Mouse (Mus musculus) stomach, embryonic 15.5 days (tissue): ENCODE data around the gene Lpcat4. TPM values are rescaled to one million over a fixed set of nuclear protein-coding genes. Genes with fewer than 3 reads are reported as not detected.

Experiments used
- ATAC-seq: fragments of 200-750 bp; cut with Nextera tagmentation; 2 replicates; pipeline ENCODE4 v1.8.0; 2017; ENCODE audit warnings: low read depth, moderate number of reproducible peaks, moderate TSS enrichment; ENCODE audit not compliant: insufficient read depth, low FRiP score
- H3K27ac ChIP-seq: fragments of 300-500 bp; sonication (generic); 2 replicates; pipeline ENCODE4 v1.5.1; 2015; ENCODE audit warnings: mild to moderate bottlenecking, inconsistent platforms
- H3K27me3 ChIP-seq: fragments of 300-500 bp; sonication (generic); replicated peaks from 2 replicates; pipeline ENCODE4 v1.6.1; 2015; ENCODE audit warnings: inconsistent platforms
- H3K36me3 ChIP-seq: fragments of 300-500 bp; sonication (generic); 2 replicates; pipeline ENCODE4 v1.6.1; 2015; ENCODE audit warnings: inconsistent platforms
- H3K4me1 ChIP-seq: fragments of 300-500 bp; sonication (generic); 2 replicates; pipeline ENCODE4 v1.6.1; 2015; ENCODE audit warnings: inconsistent platforms
- H3K4me2 ChIP-seq: fragments of 300-500 bp; sonication (generic); 2 replicates; pipeline ENCODE4 v1.6.1; 2015; ENCODE audit warnings: mild to moderate bottlenecking, inconsistent platforms
- H3K4me3 ChIP-seq: fragments of 300-500 bp; sonication (generic); replicated peaks from 2 replicates; pipeline ENCODE4 v1.5.1; 2015; ENCODE audit warnings: inconsistent platforms
- H3K9ac ChIP-seq: fragments of 300-500 bp; sonication (generic); 2 replicates; pipeline ENCODE4 v1.6.1; 2015; ENCODE audit warnings: inconsistent platforms
- H3K9me3 ChIP-seq: fragments of 300-500 bp; sonication (generic); 2 replicates; pipeline ENCODE4 v1.6.1; 2016; ENCODE audit warnings: inconsistent platforms
- WGBS: fragments of 180-500 bp; shearing (Covaris S2); methylation state at CpG from one replicate; pipeline ENCODE4 v1.1.7; 2015; 5-methylcytosine and 5-hydroxymethylcytosine counted together
- polyA plus RNA-seq: library from polyadenylated mRNA; unstranded; fragments of >200 nt; fragmentation: Nextera tagmentation; extraction: Ambion mirVana; gene quantifications from 2 replicates; pipeline ENCODE4 v1.2.1, GENCODE M21; 2015

Lpcat4 gene
- 27.0 and 28.0 TPM in 2 replicates for polyA plus RNA-seq

DNA sequence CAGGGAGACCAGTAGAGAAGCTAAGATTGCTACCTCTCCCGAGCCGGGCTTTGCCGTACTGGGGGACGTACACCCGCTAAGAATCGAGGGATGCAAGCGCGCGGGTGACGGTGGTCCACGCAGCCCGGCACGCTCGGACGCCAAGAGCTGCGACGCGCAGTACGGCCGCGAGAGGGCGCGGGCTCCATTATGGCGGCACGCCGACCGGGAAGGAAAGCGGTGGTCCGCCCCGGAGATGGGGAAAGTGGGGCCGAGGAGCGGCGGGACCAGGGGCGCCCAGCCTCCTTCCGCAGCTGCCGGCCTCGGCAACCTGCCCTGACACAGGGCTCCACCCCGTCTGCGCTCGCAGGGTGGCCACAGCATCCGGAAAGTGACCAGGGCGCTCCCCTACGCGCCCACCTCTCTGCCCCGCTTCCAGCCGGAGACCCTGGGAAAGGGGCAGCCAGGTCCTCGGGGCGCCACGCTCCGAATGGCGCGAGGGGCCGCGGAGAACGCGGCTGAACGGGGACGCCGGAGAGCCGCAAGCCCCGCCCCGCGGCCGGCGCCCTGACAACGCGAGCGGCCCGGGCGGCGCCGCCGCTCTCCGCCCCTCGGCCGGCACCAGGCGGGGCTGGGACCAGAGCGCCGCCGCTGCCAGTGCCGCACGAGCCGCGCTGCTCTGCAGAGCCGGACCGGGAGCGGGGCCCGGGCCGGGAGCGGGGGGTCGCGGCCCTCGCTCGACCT, at the start of gene Lpcat4:
Gene Lpcat4, plus strand, starts transcription at position 257 of the 723 bp plus-strand sequence.
- Histone ChIP-seq H3K4me3 (peak within 1 kb of the TSS; percentile 90), H3K9ac (peak within 1 kb of the TSS; percentile 88), H3K27me3 (no peaks in the 10 kb centered on the region), H3K4me2 (peak within 1 kb of the TSS; percentile 85), H3K27ac (peak within 1 kb of the TSS; percentile 95), H3K36me3 (no peaks in the 10 kb centered on the region), H3K9me3 (no peaks in the 10 kb centered on the region), H3K4me1 (peaks cover 16% of the 10 kb centered on the region; the same call in 1 of the 2 replicates)
- peak; percentile 82 for ATAC-seq
- WGBS: under 1% methylated on average over 92 of the region's 94 CpGs

DNA sequence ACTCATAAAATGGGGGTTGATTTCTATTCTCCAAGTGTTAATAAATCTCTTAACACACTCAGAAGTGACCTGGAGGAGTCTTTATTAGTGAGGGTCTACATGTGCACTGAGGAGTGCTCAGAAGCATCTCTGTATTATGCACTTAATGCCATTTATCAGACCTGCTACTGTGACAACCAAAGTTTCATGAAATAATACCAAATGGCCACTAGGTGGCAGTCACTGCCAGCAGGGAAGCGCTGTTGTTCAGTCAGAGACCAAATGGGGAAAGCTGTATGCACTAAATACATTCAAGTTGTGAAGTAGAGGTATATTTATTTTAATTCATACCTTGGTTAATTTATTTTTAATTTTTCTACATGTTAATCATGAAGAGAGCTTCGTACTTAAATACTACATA, 42.4 kb upstream of the Lpcat4 start:
- Histone ChIP-seq H3K27ac (no peak overlapping the region), H3K4me2 (no peak overlapping the region), H3K9me3 (no peaks in the 10 kb centered on the region), H3K36me3 (no peaks in the 10 kb centered on the region), H3K27me3 (no peaks in the 10 kb centered on the region), H3K4me3 (no peak overlapping the region), H3K9ac (no peak overlapping the region), H3K4me1 (no peaks in the 10 kb centered on the region)
- WGBS: 1% methylated on average over 2 of the region's 2 CpGs
- no peak for ATAC-seq

DNA sequence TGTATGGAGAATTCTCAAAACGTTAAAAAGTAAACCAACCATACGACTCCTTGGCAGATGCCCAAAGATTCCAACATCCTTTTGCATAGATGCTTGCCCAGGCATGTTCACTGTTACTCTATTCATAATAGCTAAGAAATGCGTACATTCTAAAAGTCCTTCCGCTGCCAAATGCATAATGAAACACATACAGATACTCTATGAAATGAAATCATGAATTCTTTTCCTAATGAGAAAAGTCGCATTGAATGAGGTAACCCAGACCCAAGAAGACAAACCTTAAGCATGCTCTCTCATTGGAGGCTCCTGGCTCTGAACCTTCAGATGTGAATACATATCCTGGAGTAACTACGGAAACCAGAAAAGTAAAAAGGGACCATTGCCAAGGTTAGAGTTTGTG, 36.2 kb upstream of the Lpcat4 start:
- Histone ChIP-seq H3K27me3 (no peaks in the 10 kb centered on the region), H3K4me2 (no peak overlapping the region), H3K27ac (no peak overlapping the region), H3K36me3 (no peaks in the 10 kb centered on the region), H3K4me3 (no peak overlapping the region), H3K9me3 (no peaks in the 10 kb centered on the region), H3K4me1 (no peaks in the 10 kb centered on the region), H3K9ac (no peak overlapping the region)
- WGBS: 44% methylated on average over 6 of the region's 6 CpGs
- no peak for ATAC-seq

DNA sequence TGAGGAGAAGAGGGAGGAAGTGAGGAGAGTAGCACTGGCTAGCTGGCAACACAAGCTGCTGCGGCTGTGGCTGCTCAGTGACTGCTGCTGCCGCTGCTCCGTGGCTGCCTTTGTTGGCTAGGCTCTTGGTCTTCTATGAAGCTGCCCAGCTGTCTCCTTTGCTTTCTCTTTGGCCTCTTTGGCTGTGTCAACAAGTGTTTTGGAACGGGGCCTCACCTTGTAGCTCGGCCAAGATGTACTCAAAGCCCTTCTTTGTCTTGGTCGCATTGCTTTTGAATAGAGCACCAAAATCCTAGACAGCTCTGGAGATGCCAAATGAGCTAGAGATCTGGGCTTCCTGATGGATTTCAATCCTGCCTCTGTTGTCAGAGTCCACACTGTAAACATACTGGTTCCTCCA, 29.1 kb upstream of the Lpcat4 start:
- H3K4me3 ChIP-seq: no peak overlapping the region
- ATAC-seq: no peak
- H3K36me3 ChIP-seq: no peaks in the 10 kb centered on the region
- no peaks in the 10 kb centered on the region for H3K27me3 ChIP-seq
- no peak overlapping the region for H3K27ac ChIP-seq
- no peaks in the 10 kb centered on the region for H3K4me1 ChIP-seq
- 65% methylated on average over 6 of the region's 6 CpGs for WGBS
- H3K9me3 ChIP-seq: no peaks in the 10 kb centered on the region
- H3K9ac ChIP-seq: no peak overlapping the region
- H3K4me2 ChIP-seq: no peak overlapping the region

DNA sequence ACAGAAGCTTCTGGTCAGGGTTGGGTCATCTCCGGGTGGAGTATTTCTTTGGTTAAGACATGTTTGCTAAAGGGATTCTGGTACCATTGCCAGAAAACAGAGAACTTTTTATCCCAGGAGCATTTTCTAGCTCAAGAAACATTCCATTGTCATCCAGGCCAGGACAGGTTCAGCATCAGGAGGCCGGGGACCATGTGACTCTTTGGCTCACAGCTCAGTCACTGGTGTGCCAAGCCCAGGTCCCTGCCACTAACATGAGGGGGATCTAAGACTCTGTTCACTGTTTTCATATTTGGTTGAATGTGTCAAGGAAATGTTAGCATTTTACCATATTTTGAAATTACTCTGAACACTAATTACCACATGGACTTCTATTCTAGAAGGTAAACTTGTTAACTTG, 28.6 kb upstream of the Lpcat4 start:
- no peak for ATAC-seq
- 80% methylated on average over 2 of the region's 2 CpGs for WGBS
- H3K27me3 ChIP-seq: no peaks in the 10 kb centered on the region

DNA sequence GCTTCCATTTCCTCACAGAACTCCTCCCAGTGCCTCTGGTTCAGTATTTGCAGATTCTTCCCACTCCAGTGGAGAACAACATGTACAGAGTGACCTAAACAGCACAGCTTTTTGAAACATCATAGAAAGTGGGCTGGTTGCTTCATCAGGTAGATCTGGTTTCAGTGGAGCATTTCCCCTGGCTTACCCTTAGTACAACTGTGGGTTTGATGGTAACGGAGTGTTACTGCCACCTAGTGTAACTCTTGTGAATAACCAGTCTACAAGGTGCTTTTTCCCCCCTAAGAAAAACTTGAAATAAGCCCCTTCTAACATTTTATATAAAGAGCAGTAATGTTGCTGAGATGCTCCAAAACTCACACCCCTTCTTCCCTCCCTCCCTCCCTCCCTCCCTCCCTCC, 23.3 kb upstream of the Lpcat4 start:
- Histone ChIP-seq H3K36me3 (no peaks in the 10 kb centered on the region), H3K9ac (no peak overlapping the region), H3K4me3 (no peak overlapping the region), H3K27me3 (no peaks in the 10 kb centered on the region), H3K27ac (no peak overlapping the region), H3K9me3 (no peaks in the 10 kb centered on the region), H3K4me1 (no peaks in the 10 kb centered on the region), H3K4me2 (no peak overlapping the region)
- WGBS: 0% methylated on average over 1 of the region's 1 CpGs
- no peak for ATAC-seq

More for the DNA sequence above, 28.6 kb upstream of the Lpcat4 start:
- no peak overlapping the region for H3K27ac ChIP-seq
- no peaks in the 10 kb centered on the region for H3K36me3 ChIP-seq
- H3K4me1 ChIP-seq: no peaks in the 10 kb centered on the region
- H3K9ac ChIP-seq: no peak overlapping the region
- no peak overlapping the region for H3K4me3 ChIP-seq
- H3K4me2 ChIP-seq: no peak overlapping the region
- no peaks in the 10 kb centered on the region for H3K9me3 ChIP-seq

DNA sequence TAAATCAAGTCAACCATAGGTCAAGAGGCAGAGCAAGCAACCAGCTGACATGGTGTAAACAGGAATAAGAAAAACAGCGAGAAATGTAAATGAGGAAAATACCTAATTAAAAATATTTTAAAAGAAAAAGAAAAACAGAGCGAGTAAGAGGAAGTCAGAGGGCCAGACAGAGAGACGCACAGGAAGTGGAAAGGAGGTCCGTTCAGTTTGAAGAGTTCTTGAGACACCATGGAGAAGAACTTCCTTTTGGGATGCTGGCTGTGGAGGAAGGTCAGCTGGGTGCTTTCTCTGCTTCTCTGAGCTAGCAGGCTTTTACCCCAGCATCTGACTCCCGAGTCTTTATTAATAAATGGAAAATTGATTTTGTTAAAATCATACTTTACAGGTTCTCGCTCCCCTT, 21.7 kb upstream of the Lpcat4 start:
- Histone ChIP-seq H3K9ac (no peak overlapping the region), H3K36me3 (no peaks in the 10 kb centered on the region), H3K4me3 (no peak overlapping the region), H3K27me3 (no peaks in the 10 kb centered on the region), H3K4me2 (no peak overlapping the region), H3K4me1 (no peaks in the 10 kb centered on the region), H3K9me3 (no peaks in the 10 kb centered on the region), H3K27ac (no peak overlapping the region)
- 65% methylated on average over 6 of the region's 6 CpGs for WGBS
- no peak for ATAC-seq

DNA sequence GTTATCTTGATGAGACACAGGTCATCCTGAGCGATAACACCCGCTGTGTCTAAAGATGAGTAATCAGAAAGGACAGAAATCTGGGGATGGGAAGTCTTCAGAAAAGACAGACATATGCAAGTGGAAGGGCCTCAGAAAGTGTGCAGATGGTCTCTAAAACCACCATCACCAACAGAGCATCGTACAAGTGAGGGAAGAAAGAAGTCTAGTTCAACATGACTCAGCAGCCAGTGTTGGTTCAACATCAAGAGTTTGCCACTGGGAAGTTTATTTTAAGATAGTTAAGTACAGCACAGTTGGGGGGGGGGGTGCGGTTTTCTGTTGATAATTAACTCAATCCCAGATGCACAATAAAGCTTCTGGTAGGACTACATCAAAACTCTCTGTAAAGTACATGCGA, 18.4 kb upstream of the Lpcat4 start:
- Histone ChIP-seq H3K9ac (no peak overlapping the region), H3K27me3 (no peaks in the 10 kb centered on the region), H3K9me3 (no peaks in the 10 kb centered on the region), H3K4me2 (no peak overlapping the region), H3K36me3 (no peaks in the 10 kb centered on the region), H3K27ac (no peak overlapping the region), H3K4me1 (no peaks in the 10 kb centered on the region), H3K4me3 (no peak overlapping the region)
- ATAC-seq: no peak
- WGBS: 75% methylated on average over 5 of the region's 5 CpGs

DNA sequence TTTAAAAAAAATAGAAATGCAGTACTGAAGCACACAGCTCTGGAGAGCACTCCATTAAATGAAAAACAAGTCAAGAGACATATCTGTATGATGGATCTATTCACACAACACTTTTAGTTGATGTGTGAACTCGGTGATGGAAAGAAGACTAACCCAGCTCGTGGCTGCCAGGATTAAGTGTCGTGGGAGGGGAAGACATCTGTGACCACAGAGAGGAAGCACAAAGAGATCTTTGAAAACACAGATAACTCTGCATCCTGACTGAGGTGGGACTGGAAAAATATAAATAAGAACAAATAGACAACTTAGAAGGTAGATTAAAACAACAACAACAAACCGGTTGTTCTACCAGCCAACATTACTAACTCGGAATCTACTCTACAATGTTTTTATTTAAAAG, 16.7 kb upstream of the Lpcat4 start:
- no peak overlapping the region for H3K9ac ChIP-seq
- H3K4me3 ChIP-seq: no peak overlapping the region
- no peaks in the 10 kb centered on the region for H3K27me3 ChIP-seq
- no peak overlapping the region for H3K27ac ChIP-seq
- 66% methylated on average over 5 of the region's 5 CpGs for WGBS
- no peaks in the 10 kb centered on the region for H3K36me3 ChIP-seq
- H3K9me3 ChIP-seq: no peaks in the 10 kb centered on the region
- H3K4me1 ChIP-seq: no peaks in the 10 kb centered on the region
- ATAC-seq: no peak
- no peak overlapping the region for H3K4me2 ChIP-seq

DNA sequence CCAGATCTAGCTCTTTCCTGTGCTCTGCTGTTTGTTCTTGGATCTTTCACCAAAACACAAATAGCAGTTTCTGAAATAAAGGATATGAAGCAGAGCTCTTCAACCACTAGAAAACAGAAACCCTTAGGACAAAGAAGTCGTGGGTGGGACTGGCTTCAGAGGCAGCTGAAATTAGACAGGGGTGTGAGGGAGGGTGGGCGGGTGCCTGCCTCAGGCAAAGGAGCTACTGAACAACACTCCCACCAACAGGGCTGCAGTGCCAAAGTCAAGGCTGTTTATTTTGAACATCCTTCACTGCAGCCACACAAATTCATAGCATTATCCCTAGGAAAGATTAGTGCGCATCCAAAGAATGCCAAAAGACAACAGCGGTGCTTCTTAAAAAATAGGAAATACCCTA, 14.9 kb upstream of the Lpcat4 start:
- Histone ChIP-seq H3K27ac (no peak overlapping the region), H3K4me3 (no peak overlapping the region), H3K4me2 (no peak overlapping the region), H3K4me1 (no peaks in the 10 kb centered on the region), H3K9ac (no peak overlapping the region), H3K36me3 (no peaks in the 10 kb centered on the region), H3K27me3 (no peaks in the 10 kb centered on the region), H3K9me3 (no peaks in the 10 kb centered on the region)
- 57% methylated on average over 4 of the region's 4 CpGs for WGBS
- ATAC-seq: no peak

DNA sequence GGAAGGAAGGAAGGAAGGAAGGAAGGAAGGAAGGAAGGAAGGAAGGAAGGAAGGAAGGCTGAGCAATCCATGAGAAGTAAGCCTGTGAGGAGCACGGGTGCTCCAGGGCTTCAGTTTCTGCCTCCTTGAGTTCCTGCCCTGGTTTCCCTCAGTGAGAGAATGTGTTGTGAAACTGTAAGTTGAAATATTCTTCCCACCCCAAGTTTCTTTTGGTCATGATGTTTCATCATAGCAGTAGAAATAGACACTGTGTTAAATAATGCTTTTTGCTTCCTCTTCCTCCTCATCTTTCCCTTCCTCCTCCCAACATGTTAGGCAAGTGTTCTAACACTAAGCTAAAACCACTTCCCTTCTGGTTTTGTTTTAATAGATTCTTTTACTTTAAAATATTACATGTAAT, 6.6 kb upstream of the Lpcat4 start:
- H3K27me3 ChIP-seq: no peaks in the 10 kb centered on the region
- no peaks in the 10 kb centered on the region for H3K9me3 ChIP-seq
- WGBS: 67% methylated on average over 1 of the region's 1 CpGs
- H3K27ac ChIP-seq: no peak overlapping the region
- H3K9ac ChIP-seq: no peak overlapping the region
- no peak for ATAC-seq
- no peaks in the 10 kb centered on the region for H3K36me3 ChIP-seq
- no peak overlapping the region for H3K4me3 ChIP-seq
- no peak overlapping the region for H3K4me2 ChIP-seq
- H3K4me1 ChIP-seq: no peaks in the 10 kb centered on the region

DNA sequence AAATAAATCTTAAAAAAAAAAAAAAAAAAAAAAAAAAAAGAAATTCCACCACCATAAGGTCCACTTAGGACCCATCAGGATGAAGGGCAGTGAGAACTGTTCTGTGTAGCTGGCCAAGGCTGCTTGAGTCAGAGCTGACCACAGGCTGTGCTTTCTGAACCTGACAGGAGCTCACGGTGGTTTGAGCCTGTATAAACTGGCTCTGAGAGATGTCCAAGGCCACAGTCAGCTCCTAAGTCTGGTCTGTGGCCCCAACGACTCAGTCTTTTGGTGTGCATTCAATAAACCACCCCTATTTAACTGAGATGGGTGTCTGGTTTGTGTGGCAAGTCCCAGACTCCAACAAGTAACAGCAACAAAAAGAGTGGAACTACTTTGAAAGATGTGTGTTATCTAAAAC, 2.6 kb upstream of the Lpcat4 start:
- ATAC-seq: no peak
- Histone ChIP-seq H3K4me3 (no peak overlapping the region), H3K27me3 (no peaks in the 10 kb centered on the region), H3K9ac (no peak overlapping the region), H3K4me2 (no peak overlapping the region), H3K36me3 (no peaks in the 10 kb centered on the region), H3K9me3 (no peaks in the 10 kb centered on the region), H3K4me1 (peaks cover 12% of the 10 kb centered on the region; the same call in 1 of the 2 replicates), H3K27ac (no peak overlapping the region)
- 76% methylated on average over 2 of the region's 2 CpGs for WGBS

DNA sequence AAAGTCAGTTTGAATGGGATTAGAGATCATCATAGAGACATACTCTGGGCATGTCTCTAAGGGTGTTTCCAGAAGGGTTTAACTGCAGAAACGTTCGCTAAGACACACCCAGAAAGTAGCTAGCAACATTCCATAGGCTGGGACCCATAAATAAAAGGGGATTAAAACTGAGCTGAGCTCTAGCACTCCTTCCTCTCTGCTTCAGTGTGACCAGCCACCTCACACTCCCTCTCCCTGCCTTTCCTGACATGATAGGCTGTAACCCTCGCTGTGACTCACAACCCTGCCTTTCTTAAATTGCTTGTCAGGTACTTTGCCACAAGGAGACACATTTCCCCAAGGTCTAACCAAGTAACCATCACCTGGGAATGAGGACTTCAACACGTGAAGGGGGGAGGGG, 1.3 kb upstream of the Lpcat4 start:
- peak overlapping the region; percentile 44; the same call in 1 of the 2 replicates for H3K27ac ChIP-seq
- no peak overlapping the region for H3K9ac ChIP-seq
- peaks cover 12% of the 10 kb centered on the region; the same call in 1 of the 2 replicates for H3K4me1 ChIP-seq
- no peak; the same call in 1 of the 2 replicates for ATAC-seq
- no peaks in the 10 kb centered on the region for H3K27me3 ChIP-seq
- no peak overlapping the region for H3K4me3 ChIP-seq
- H3K9me3 ChIP-seq: no peaks in the 10 kb centered on the region
- no peak overlapping the region for H3K4me2 ChIP-seq
- H3K36me3 ChIP-seq: no peaks in the 10 kb centered on the region
- WGBS: 9% methylated on average over 4 of the region's 4 CpGs
